Mouse (Mus musculus) lung, postnatal 0 days (tissue): Measurements from ENCODE around the gene Ccdc124. TPM values are rescaled to one million over a fixed set of nuclear protein-coding genes. Genes with fewer than 3 reads are reported as not detected.

Experiments used
- ATAC-seq: fragments of 200-750 bp; cut with Nextera tagmentation; 2 replicates; pipeline ENCODE4 v1.8.0; 2017; ENCODE audit warnings: moderate library complexity
- DNase-seq: peaks from one replicate; pipeline ENCODE4 v3.0.0-alpha.2; 2016; ENCODE audit warnings: low spot score
- H3K27ac ChIP-seq: fragments of 300-500 bp; sonication (generic); 2 replicates; pipeline ENCODE4 v1.5.1; 2014; ENCODE audit warnings: antibody characterized with exemption, mild to moderate bottlenecking, low read length, mixed read lengths
- H3K27me3 ChIP-seq: fragments of 300-500 bp; sonication (generic); replicated peaks from 2 replicates; pipeline ENCODE4 v1.6.1; 2014; ENCODE audit warnings: low read length, mixed read lengths; ENCODE audit not compliant: insufficient read depth
- H3K36me3 ChIP-seq: fragments of 300-500 bp; sonication (generic); 2 replicates; pipeline ENCODE4 v1.6.1; 2014; ENCODE audit warnings: low read length, mixed read lengths; ENCODE audit not compliant: insufficient read depth
- H3K4me1 ChIP-seq: fragments of 300-500 bp; sonication (generic); 2 replicates; pipeline ENCODE4 v1.6.1; 2014; ENCODE audit warnings: antibody characterized with exemption, low read depth, low read length, mixed read lengths; ENCODE audit not compliant: insufficient read depth
- H3K4me2 ChIP-seq: fragments of 300-500 bp; sonication (generic); replicated peaks from 2 replicates; pipeline ENCODE4 v1.6.1; 2014; ENCODE audit warnings: low read depth, mild to moderate bottlenecking, low read length, moderate library complexity, mixed read lengths
- H3K4me3 ChIP-seq: fragments of 300-500 bp; sonication (generic); 2 replicates; pipeline ENCODE4 v1.5.1; 2014; ENCODE audit warnings: low read depth, low read length
- H3K9ac ChIP-seq: fragments of 300-500 bp; sonication (generic); replicated peaks from 2 replicates; pipeline ENCODE4 v1.6.1; 2014; ENCODE audit warnings: low read depth, mild to moderate bottlenecking
- H3K9me3 ChIP-seq: fragments of 300-500 bp; sonication (generic); 2 replicates; pipeline ENCODE4 v1.6.1; 2016; ENCODE audit warnings: low read length, mixed read lengths
- CTCF ChIP-seq: IDR thresholded peaks from 2 replicates; pipeline ENCODE4 v1.5.1; 2016; ENCODE audit warnings: antibody characterized with exemption, mild to moderate bottlenecking
- EP300 ChIP-seq: IDR thresholded peaks from 2 replicates; pipeline ENCODE4 v1.6.1; 2016; ENCODE audit warnings: antibody characterized with exemption, mild to moderate bottlenecking, control low read depth
- WGBS: fragments of 180-500 bp; shearing (Covaris S2); extraction: QIAGEN DNeasy Blood & Tissue Kit; methylation state at CpG from one replicate; pipeline ENCODE4 v1.1.7; 2014; 5-methylcytosine and 5-hydroxymethylcytosine counted together
- polyA plus RNA-seq: library from polyadenylated mRNA; unstranded; fragments of >200 nt; fragmentation: Nextera tagmentation; extraction: Ambion mirVana; gene quantifications from 2 replicates; pipeline ENCODE4 v1.2.1, GENCODE M21; 2015

Gene Ccdc124
- polyA plus RNA-seq, 1 experiment from 2014 or later: 68.5 TPM

GRCm38 (mm10) chr8:70874441-70874840, 706 bp upstream of the Ccdc124 start:
- ATAC-seq: no peak
- 89% methylated on average over 13 of the region's 13 CpGs for WGBS
- no peak overlapping the region for H3K4me3 ChIP-seq

GRCm38 (mm10) chr8:70872643-70873363, 932 bp downstream of the Ccdc124 start:
- H3K36me3 ChIP-seq: no peaks in the 10 kb centered on the region
- no peaks in the 10 kb centered on the region for H3K9me3 ChIP-seq
- H3K27me3 ChIP-seq: no peaks in the 10 kb centered on the region
- H3K4me3 ChIP-seq: peak overlapping the region; percentile 74
- TF ChIP-seq EP300: no peak
- TF ChIP-seq CTCF: no peak
- peak overlapping the region; percentile 68 for H3K27ac ChIP-seq
- peak overlapping the region; percentile 84 for H3K9ac ChIP-seq
- WGBS: under 1% methylated on average over 31 of the region's 31 CpGs
- DNase-seq (peak; percentile 35), ATAC-seq (no peak)
- H3K4me1 ChIP-seq: peaks cover 4% of the 10 kb centered on the region; the same call in 1 of the 2 replicates
- peak overlapping the region; percentile 85 for H3K4me2 ChIP-seq

More at GRCm38 (mm10) chr8:70874441-70874840, 706 bp upstream of the Ccdc124 start:
- no peaks in the 10 kb centered on the region for H3K36me3 ChIP-seq
- H3K27me3 ChIP-seq: no peaks in the 10 kb centered on the region
- DNase-seq: no peak
- no peak overlapping the region for H3K4me2 ChIP-seq
- H3K9ac ChIP-seq: no peak overlapping the region
- H3K4me1 ChIP-seq: peaks cover 4% of the 10 kb centered on the region; the same call in 1 of the 2 replicates
- H3K9me3 ChIP-seq: no peaks in the 10 kb centered on the region
- TF ChIP-seq CTCF (no peak), EP300 (no peak)
- no peak overlapping the region for H3K27ac ChIP-seq

- WGBS: 74% methylated on average over 5 of the region's 5 CpGs
- ATAC-seq (no peak), DNase-seq (no peak)
- no peak for TF ChIP-seq EP300
- TF ChIP-seq CTCF: no peak
- Histone ChIP-seq H3K4me1 (peaks cover 4% of the 10 kb centered on the region; the same call in 1 of the 2 replicates), H3K36me3 (no peaks in the 10 kb centered on the region), H3K9ac (no peak overlapping the region), H3K27ac (no peak overlapping the region), H3K4me2 (no peak overlapping the region), H3K9me3 (no peaks in the 10 kb centered on the region), H3K4me3 (no peak overlapping the region), H3K27me3 (no peaks in the 10 kb centered on the region)
Observed at GRCm38 (mm10) chr8:70871195-70871807, 2.4 kb downstream of the Ccdc124 start.

GRCm38 (mm10) chr8:70869601-70870041, 4.1 kb downstream of the Ccdc124 start:
- Histone ChIP-seq H3K4me2 (no peak overlapping the region), H3K4me1 (peaks cover 14% of the 10 kb centered on the region; the same call in 1 of the 2 replicates), H3K4me3 (no peak overlapping the region), H3K27me3 (no peaks in the 10 kb centered on the region), H3K36me3 (no peaks in the 10 kb centered on the region), H3K9me3 (no peaks in the 10 kb centered on the region), H3K9ac (no peak overlapping the region), H3K27ac (no peak overlapping the region)
- DNase-seq: peak; percentile 92
- ATAC-seq: peak; percentile 21
- TF ChIP-seq CTCF (peak; percentile 97), EP300 (no peak)
- WGBS: 32% methylated on average over 16 of the region's 16 CpGs

DNA sequence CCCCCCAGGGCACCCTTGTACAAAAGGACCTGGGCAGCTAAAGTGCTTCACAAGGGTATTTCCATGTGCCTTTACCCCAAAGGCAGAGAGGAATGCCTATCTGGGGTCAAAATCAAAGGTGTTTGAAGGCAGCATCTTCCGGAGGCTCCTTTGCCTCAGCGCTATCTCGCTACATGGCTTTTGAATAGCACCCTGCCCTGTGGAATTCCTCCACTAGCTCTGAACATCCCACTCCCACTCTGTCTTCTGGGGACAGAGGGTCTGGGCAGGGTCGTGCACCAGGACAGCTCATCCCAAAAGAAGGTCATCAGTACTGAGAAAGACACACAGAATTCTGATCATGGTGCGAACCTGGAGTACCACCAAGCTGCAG, 4.5 kb downstream of the Ccdc124 start:
- no peak for TF ChIP-seq EP300
- Histone ChIP-seq H3K36me3 (no peaks in the 10 kb centered on the region), H3K4me3 (no peak overlapping the region), H3K9me3 (no peaks in the 10 kb centered on the region), H3K9ac (no peak overlapping the region), H3K27me3 (peaks cover 4% of the 10 kb centered on the region; the same call in 1 of the 2 replicates), H3K27ac (no peak overlapping the region), H3K4me2 (no peak overlapping the region), H3K4me1 (peaks cover 18% of the 10 kb centered on the region)
- WGBS: 50% methylated on average over 5 of the region's 5 CpGs
- DNase-seq (no peak), ATAC-seq (no peak)

DNA sequence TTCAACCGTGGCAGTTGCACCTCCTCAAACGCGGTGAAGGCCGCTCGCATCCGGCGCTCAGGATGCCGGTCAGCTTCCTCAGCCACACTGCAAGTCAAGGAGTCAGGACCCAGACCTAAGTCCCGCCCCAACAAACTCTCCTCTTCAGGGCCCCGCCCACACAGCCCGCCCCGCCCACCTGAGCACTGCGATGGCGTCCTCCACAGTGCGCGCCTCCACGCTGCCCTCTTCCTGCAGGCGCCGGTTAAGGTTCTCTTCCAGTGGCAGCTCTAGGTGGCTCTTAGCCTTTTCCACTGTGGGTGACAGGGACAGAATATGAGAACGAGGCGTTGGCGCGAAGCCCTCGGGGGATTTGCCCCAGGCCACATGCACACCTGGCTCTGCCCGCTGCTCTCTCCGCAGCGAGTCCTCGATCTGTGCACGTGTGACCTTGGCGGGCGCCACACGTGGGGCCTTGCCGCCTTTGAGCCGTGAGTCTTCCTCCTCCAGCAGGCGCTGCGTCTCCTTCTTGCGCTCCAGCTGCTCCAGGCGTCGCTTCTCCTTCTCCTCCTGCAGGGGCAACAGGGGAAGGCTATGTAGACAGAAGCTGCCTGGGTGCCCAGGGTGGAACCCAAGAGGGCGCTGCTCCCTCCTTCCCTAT, 5.1 kb downstream of the Ccdc124 start:
- WGBS: 25% methylated on average over 39 of the region's 40 CpGs
- H3K9ac ChIP-seq: no peak overlapping the region

More for the DNA sequence above, 5.1 kb downstream of the Ccdc124 start:
- Histone ChIP-seq H3K4me2 (0 out of 2 replicates have a peak overlapping the region, but pooled peaks have one; percentile 19), H3K9me3 (no peaks in the 10 kb centered on the region), H3K27me3 (peaks cover 7% of the 10 kb centered on the region), H3K36me3 (no peaks in the 10 kb centered on the region), H3K27ac (no peak overlapping the region), H3K4me3 (no peak overlapping the region), H3K4me1 (peaks cover 21% of the 10 kb centered on the region)
- TF ChIP-seq CTCF (peak; percentile 30), EP300 (no peak)
- peak; percentile 80 for DNase-seq
- ATAC-seq: peak; percentile 27
